Mouse (Mus musculus) liver, embryonic 13.5 days (tissue): Measurements from ENCODE around the gene Snorc. TPM values are rescaled to one million over a fixed set of nuclear protein-coding genes. Genes with fewer than 3 reads are reported as not detected.

Experiments used
- ATAC-seq: fragments of 200-750 bp; cut with Nextera tagmentation; 2 replicates; pipeline ENCODE4 v1.8.0; 2017; ENCODE audit warnings: low read depth, mild to moderate bottlenecking, moderate number of reproducible peaks, moderate library complexity
- DNase-seq: peaks from one replicate; pipeline ENCODE4 v3.0.0; 2022
- H3K27ac ChIP-seq: fragments of 300-500 bp; sonication (generic); 2 replicates; pipeline ENCODE4 v1.5.1; 2015; ENCODE audit warnings: moderate library complexity, mild to moderate bottlenecking, inconsistent platforms
- H3K27me3 ChIP-seq: fragments of 300-500 bp; sonication (generic); 2 replicates; pipeline ENCODE4 v1.6.1; 2015; ENCODE audit warnings: mild to moderate bottlenecking, inconsistent platforms
- H3K36me3 ChIP-seq: fragments of 300-500 bp; sonication (generic); 2 replicates; pipeline ENCODE4 v1.6.1; 2015; ENCODE audit warnings: mild to moderate bottlenecking, inconsistent platforms
- H3K4me1 ChIP-seq: fragments of 300-500 bp; sonication (generic); replicated peaks from 2 replicates; pipeline ENCODE4 v1.6.1; 2015; ENCODE audit warnings: inconsistent platforms
- H3K4me2 ChIP-seq: fragments of 300-500 bp; sonication (generic); 2 replicates; pipeline ENCODE4 v1.6.1; 2015; ENCODE audit warnings: inconsistent platforms, mild to moderate bottlenecking, moderate library complexity
- H3K4me3 ChIP-seq: fragments of 300-500 bp; sonication (generic); replicated peaks from 2 replicates; pipeline ENCODE4 v1.5.1; 2015; ENCODE audit warnings: mild to moderate bottlenecking, inconsistent platforms
- H3K9ac ChIP-seq: fragments of 300-500 bp; sonication (generic); 2 replicates; pipeline ENCODE4 v1.6.1; 2015; ENCODE audit warnings: mild to moderate bottlenecking, inconsistent platforms
- H3K9me3 ChIP-seq: fragments of 300-500 bp; sonication (generic); replicated peaks from 2 replicates; pipeline ENCODE4 v1.6.1; 2016; ENCODE audit warnings: inconsistent platforms
- WGBS: fragments of 180-500 bp; shearing (Covaris S2); methylation state at CpG from one replicate; pipeline ENCODE4 v1.1.7; 2015; ENCODE audit not compliant: insufficient replicate concordance; 5-methylcytosine and 5-hydroxymethylcytosine counted together
- polyA plus RNA-seq: library from polyadenylated mRNA; unstranded; fragments of >200 nt; fragmentation: Nextera tagmentation; extraction: Ambion mirVana; gene quantifications from 2 replicates; pipeline ENCODE4 v1.2.1, GENCODE M21; 2015

The Snorc gene
- polyA plus RNA-seq, 1 experiment from 2014 or later = not detected

DNA sequence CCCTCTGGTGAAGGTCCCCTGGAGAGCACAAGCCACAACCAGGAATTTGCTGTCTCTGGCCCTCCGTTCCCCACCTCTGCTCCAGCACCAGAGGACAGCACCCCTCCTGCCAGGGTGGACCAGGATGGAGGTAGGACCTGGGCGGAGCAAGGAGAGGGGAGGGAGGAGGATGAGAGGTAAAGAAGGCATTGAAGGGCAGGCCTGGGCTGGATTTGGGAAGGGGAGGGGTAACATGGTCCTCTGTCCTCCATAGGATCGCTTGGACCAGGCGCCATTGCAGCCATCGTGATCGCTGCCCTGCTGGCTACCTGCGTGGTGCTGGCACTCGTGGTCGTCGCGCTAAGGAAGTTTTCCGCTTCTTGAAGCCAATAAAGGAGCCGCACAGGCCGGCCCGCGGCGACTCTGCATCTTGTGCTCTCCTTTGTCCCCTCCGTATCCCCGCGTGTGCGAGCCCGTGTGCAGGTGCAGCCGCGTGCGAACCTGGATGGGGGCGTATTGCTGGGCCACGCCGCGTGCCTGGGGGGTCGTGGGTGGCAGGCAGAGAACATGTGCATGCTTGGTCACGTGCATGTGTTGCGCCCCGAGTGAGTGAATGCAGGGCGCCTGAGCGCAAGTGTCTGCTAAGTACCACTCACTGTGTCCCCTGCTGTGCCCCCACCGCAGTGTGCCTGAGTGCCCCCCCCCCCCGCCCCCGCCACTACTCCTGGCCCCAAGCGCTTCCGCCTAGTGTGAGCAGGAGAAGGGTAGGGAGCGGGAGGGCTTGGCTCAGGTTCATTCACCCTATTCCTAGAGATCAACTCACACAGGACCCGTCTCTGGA is 5.2 kb downstream of the Snorc start:
- no peak for ATAC-seq
- Histone ChIP-seq H3K4me1 (no peaks in the 10 kb centered on the region), H3K4me3 (no peak overlapping the region), H3K27me3 (peaks cover 44% of the 10 kb centered on the region), H3K9me3 (no peaks in the 10 kb centered on the region), H3K9ac (no peak overlapping the region), H3K27ac (no peak overlapping the region), H3K4me2 (peak overlapping the region; percentile 17; the same call in 1 of the 2 replicates), H3K36me3 (no peaks in the 10 kb centered on the region)
- 4% methylated on average over 42 of the region's 42 CpGs for WGBS
- no peak for DNase-seq

DNA sequence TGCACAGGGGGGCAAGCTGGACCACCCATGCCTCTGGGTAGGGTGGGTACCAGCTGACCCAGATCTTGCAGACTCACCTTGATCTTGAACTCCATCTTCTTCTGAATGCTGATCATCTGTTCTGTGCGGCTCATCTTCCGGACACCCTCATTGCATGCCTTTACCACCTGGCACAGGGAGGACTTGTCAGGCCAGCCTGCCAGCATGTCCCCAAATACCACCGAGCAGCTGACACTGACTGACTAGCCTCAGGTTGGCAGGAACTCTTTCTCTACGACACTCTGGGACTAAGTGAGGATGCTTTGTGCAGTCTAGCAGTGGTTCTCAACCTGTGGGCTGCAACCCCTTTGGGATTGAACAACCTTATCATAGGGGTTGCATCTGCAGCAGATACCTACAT is 12.5 kb downstream of the Snorc start:
- no peaks in the 10 kb centered on the region for H3K9me3 ChIP-seq
- no peak overlapping the region for H3K9ac ChIP-seq
- ATAC-seq (no peak), DNase-seq (no peak)
- no peak overlapping the region for H3K27ac ChIP-seq
- 0 out of 2 replicates have a peak, but pooled peaks cover 2% of the 10 kb centered on the region for H3K27me3 ChIP-seq
- no peak overlapping the region for H3K4me3 ChIP-seq
- WGBS = 62% methylated on average over 4 of the region's 4 CpGs
- H3K4me2 ChIP-seq = no peak overlapping the region
- H3K36me3 ChIP-seq = no peaks in the 10 kb centered on the region
- no peaks in the 10 kb centered on the region for H3K4me1 ChIP-seq

DNA sequence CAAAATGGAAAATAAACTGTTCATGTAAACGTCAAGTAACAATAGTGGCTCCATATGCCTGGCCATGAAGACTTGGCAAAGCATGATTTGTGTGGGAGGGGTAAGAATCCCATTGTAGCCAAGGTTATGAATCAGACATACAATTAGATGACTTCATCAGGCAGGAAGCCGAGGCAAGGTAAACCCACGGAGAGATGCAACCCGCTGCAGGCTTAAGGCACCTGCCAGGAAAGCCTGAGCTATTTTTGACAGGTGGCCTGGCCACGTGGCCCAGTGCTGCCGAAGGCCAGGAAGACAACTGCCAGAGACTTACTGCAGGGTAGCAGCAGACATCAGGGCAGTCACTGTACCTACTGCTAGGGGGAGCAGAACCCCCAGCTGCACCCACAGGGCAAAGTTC is 16.3 kb downstream of the Snorc start:
- Histone ChIP-seq H3K27ac (no peak overlapping the region), H3K4me1 (no peaks in the 10 kb centered on the region), H3K4me2 (no peak overlapping the region), H3K9ac (no peak overlapping the region), H3K27me3 (no peaks in the 10 kb centered on the region), H3K9me3 (no peaks in the 10 kb centered on the region), H3K36me3 (no peaks in the 10 kb centered on the region), H3K4me3 (no peak overlapping the region)
- 55% methylated on average over 6 of the region's 6 CpGs for WGBS
- DNase-seq (no peak), ATAC-seq (no peak)

DNA sequence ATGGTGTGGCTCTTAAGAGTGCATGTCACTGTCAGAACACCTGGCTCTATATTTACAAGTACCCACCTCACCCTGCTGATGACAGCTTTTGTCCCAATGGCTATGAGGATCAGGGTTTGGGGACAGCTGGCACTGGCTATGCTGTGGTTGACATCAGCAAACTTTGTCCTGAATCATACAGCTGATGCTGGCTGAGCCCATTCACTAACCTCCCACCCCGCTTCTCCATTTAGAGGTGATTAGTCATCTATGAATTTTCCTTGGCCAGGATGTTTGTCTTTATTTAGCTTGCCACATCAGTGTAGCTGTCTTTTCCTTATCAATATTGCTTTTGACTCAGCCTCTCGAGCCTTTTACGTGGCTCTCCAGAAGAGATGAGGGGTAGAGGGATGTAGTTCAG is 22.2 kb downstream of the Snorc start:
- Histone ChIP-seq H3K9ac (no peak overlapping the region), H3K36me3 (no peaks in the 10 kb centered on the region), H3K9me3 (no peaks in the 10 kb centered on the region), H3K27ac (no peak overlapping the region), H3K4me3 (no peak overlapping the region), H3K4me1 (no peaks in the 10 kb centered on the region), H3K4me2 (no peak overlapping the region), H3K27me3 (no peaks in the 10 kb centered on the region)
- no peak for DNase-seq
- no peak for ATAC-seq
- WGBS = 52% methylated on average over 3 of the region's 3 CpGs

DNA sequence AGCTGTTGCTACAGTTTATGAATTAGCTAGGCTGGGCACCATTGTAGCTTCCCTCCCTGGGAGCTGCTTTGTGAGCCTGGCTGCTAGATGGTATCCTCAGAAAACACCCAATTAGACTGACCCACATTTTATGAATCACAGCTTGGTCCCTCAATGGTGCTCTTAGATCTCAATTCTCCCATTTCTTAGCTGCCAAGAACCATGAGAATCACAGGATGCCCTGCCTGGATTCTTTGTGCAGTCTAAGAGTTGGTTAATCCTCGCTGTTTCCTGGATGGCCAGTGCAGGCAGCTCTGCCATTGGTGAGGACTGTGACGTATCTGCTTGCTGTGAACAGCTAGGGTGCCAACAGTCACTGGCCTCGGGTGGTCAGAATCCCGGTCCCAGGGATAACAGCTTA is 23.5 kb downstream of the Snorc start:
- no peak for ATAC-seq
- WGBS = 47% methylated on average over 4 of the region's 4 CpGs
- H3K27ac ChIP-seq = no peak overlapping the region
- no peak for DNase-seq
- no peaks in the 10 kb centered on the region for H3K27me3 ChIP-seq
- no peak overlapping the region for H3K9ac ChIP-seq
- no peak overlapping the region for H3K4me2 ChIP-seq
- no peaks in the 10 kb centered on the region for H3K9me3 ChIP-seq
- no peaks in the 10 kb centered on the region for H3K4me1 ChIP-seq
- no peak overlapping the region for H3K4me3 ChIP-seq
- H3K36me3 ChIP-seq = no peaks in the 10 kb centered on the region

DNA sequence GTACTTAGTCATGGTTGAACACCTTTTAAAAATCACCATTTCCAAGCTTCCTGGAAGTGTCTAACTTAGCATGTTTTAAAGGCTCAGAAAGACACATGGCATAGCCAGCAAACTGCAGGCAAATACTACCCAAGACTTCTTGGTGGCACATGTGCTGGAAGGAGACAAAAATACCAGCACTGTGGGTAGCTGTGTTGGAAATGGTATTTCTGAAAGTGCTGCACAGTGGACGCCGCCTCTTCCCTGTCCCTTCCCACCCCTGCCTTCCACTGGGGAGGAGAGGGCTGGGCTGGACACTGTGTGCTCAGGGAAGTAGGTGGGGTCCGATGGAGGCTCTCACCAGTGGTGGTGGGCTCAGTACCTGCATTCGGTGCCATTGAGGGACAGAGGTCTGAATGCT is 35.5 kb downstream of the Snorc start:
- ATAC-seq (no peak), DNase-seq (no peak)
- Histone ChIP-seq H3K27me3 (peaks cover 44% of the 10 kb centered on the region), H3K36me3 (no peaks in the 10 kb centered on the region), H3K4me3 (no peak overlapping the region), H3K27ac (no peak overlapping the region), H3K4me2 (no peak overlapping the region), H3K9ac (no peak overlapping the region), H3K4me1 (peaks cover 9% of the 10 kb centered on the region), H3K9me3 (no peaks in the 10 kb centered on the region)
- 62% methylated on average over 4 of the region's 4 CpGs for WGBS

DNA sequence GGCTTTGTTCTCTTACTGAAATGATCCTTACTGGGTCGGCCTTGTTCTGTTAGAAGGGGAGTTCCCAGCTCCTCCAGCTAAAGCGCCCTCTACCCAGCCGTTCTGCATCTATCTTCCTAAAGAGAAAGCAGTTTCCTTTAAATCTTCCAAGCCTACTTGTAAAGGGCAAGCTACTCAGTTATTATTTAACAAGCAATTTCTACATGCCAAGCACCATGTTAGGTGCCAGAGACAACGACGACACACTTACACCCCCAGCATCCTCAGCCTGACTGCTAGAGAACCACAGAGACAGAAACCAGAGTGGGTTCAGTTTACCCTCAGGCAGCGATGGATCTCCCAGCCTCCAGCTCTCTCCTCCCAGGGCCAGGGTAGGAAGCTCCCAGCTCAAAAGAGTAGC is 37.8 kb downstream of the Snorc start:
- ATAC-seq (no peak), DNase-seq (no peak)
- H3K27me3 ChIP-seq = peaks cover 66% of the 10 kb centered on the region
- peaks cover 9% of the 10 kb centered on the region for H3K4me1 ChIP-seq
- H3K9me3 ChIP-seq = no peaks in the 10 kb centered on the region
- H3K4me3 ChIP-seq = no peak overlapping the region
- 41% methylated on average over 6 of the region's 6 CpGs for WGBS
- no peak overlapping the region for H3K9ac ChIP-seq
- no peak overlapping the region for H3K4me2 ChIP-seq
- no peak overlapping the region for H3K27ac ChIP-seq
- H3K36me3 ChIP-seq = no peaks in the 10 kb centered on the region

DNA sequence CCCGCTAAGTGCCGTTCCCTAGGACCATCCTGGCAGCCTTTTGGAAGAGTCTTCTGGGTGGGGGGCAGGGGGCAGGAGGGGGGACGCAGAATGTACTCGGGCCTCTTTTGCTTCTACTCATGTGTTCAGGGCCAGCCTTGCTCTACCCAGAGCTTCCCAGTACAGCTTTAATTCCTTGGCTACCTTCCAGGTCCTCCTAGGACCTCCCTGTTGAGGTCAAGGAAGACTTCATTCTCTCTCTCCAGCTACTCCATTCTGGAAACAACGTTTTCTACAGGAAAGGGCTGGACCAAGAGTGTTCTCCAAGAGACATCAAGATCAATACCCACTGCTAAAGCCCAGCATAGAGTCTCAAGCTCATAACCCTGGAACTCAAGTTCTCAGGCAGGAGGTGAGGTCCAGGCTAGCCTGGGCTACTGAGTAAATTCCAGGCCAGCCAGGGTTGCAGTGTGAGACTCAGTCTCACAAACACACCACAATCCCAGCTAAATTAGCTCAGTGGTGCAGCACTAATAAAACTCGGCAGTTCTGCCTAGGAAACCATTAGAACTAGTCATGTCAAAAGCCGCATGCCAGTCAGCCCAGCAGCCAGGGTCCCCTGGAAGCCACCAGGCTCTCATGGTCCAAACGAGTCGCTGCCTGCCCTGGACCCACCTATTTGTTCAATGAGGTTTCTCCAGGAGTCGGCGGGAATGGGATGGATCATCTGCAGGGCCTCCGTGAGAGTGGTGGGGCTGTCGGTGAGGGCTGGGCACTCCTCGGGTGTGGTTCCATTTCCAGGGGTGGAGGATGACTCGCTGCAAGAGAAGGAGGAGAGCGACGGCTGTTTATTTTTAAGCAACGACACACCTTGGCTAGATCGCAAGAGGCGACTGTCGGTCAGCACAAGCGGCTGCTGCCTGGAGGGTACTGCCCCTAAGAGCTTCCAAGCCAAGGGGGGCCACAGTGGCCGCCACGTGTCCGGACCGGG is 38.8 kb downstream of the Snorc start:
- 17% methylated on average over 26 of the region's 26 CpGs for WGBS
- Histone ChIP-seq H3K27ac (no peak overlapping the region), H3K9me3 (no peaks in the 10 kb centered on the region), H3K4me3 (peak overlapping the region; percentile 59), H3K27me3 (peaks cover 66% of the 10 kb centered on the region), H3K9ac (no peak overlapping the region), H3K4me2 (peak overlapping the region; percentile 75), H3K4me1 (peaks cover 9% of the 10 kb centered on the region), H3K36me3 (no peaks in the 10 kb centered on the region)
- DNase-seq = no peak
- ATAC-seq = no peak

DNA sequence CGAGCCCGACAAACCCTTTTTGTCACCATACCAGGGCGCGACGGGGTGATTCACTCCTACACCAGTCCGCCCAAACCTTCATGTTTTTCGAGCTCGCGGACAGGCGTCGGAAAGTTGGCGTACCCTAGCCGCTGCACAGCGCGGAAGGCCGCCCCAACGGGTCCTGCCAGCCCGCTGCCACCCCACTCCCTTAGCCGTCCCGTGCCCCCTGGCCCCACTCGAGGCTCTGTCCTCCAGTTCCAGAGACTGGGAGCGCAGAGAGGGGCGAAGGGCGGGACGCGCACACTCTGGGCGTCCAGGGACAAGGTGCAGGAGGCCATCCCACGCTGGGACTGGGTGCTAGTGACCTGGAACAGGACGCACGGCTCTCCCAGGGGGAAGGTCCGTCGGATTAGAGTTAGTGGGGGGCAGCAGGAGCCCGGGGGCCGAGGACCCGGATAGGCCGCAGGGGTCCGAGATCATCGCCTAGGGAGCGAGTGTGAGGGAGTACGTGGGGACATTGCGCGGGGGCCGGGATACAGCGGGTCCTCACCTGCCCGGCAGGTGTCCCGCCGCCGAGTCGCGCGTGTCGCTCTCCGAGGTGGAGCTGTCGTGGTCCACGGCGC is 39.6 kb downstream of the Snorc start, which contains the start of gene Neu2:
TSS of gene Neu2 (plus strand) at position 329 of the 605 bp plus-strand sequence.
- 2% methylated on average over 56 of the region's 56 CpGs for WGBS
- Histone ChIP-seq H3K27ac (no peak within 1 kb of the TSS), H3K27me3 (peaks cover 63% of the 10 kb centered on the region), H3K36me3 (no peaks in the 10 kb centered on the region), H3K4me1 (peaks cover 9% of the 10 kb centered on the region), H3K4me3 (peak within 1 kb of the TSS; percentile 59), H3K9me3 (no peaks in the 10 kb centered on the region), H3K4me2 (peak within 1 kb of the TSS; percentile 75), H3K9ac (peak within 1 kb of the TSS; percentile 36; the same call in 1 of the 2 replicates)
- no peak for ATAC-seq
- no peak for DNase-seq

DNA sequence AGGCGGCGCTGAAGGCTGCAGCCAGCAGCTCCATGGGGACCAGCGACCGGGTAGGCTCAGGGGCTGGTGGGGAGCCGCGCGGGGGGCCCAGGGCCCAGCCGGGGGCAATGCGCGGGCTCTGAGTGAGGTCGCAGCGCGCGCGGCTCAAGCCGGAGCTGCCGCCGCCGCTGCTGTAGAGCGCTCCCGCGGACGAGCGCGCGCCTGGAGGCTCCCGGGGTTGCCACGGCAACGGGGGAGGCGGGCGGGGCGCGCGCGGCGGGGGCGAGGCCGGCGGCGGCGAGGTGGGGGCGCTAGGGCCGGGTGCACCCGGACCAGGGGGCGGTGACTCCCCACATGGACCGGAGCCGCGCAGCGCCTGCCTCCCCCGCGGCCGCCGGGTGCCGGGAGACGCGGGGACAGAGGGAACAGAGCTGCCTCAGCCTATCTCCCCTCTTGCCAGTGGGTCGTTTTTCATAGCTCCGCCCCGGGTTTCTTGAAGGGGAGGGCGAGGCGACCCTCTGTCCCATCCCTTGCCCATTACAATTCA is 40.2 kb downstream of the Snorc start:
- peaks cover 9% of the 10 kb centered on the region for H3K4me1 ChIP-seq
- peak overlapping the region; percentile 36; the same call in 1 of the 2 replicates for H3K9ac ChIP-seq
- peaks cover 63% of the 10 kb centered on the region for H3K27me3 ChIP-seq
- H3K4me3 ChIP-seq = peak overlapping the region; percentile 59
- 0 out of 2 replicates have a peak, but pooled peaks have one; percentile 20 for ATAC-seq
- H3K27ac ChIP-seq = no peak overlapping the region
- DNase-seq = no peak
- no peaks in the 10 kb centered on the region for H3K9me3 ChIP-seq
- under 1% methylated on average over 50 of the region's 61 CpGs for WGBS
- H3K36me3 ChIP-seq = no peaks in the 10 kb centered on the region
- peak overlapping the region; percentile 75 for H3K4me2 ChIP-seq

DNA sequence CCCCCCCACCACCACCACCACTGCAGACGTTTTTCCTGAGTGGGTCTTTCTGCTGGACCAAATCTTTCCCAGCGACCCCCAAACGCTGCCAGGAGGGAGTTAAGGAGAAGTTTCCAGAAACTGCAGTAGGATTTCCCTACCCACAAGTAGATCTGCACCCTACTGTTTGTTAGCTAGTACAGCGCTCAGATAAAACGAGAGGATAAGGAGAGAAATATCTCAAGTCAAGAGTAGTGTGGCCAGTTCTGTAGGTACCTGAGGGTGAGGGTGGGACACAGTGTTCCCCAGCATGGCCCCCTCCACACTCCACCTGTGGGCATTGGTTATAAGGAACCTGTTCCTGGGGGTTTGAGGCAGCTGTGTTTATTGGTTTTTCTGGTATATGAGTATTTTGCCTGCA is 40.8 kb downstream of the Snorc start:
- WGBS = 23% methylated on average over 5 of the region's 5 CpGs
- Histone ChIP-seq H3K36me3 (no peaks in the 10 kb centered on the region), H3K4me1 (peaks cover 9% of the 10 kb centered on the region), H3K27me3 (peaks cover 59% of the 10 kb centered on the region), H3K4me3 (0 out of 2 replicates have a peak overlapping the region, but pooled peaks have one; percentile 59), H3K9me3 (no peaks in the 10 kb centered on the region), H3K9ac (no peak overlapping the region), H3K27ac (no peak overlapping the region), H3K4me2 (no peak overlapping the region; the same call in 1 of the 2 replicates)
- no peak for ATAC-seq
- no peak for DNase-seq
